Mouse (Mus musculus) macrophage (primary cell): Measurements from ENCODE around the gene Rhcg. TPM values are rescaled to one million over a fixed set of nuclear protein-coding genes. Genes with fewer than 3 reads are reported as not detected.

Experiments used
- H3K27ac ChIP-seq: fragments of 350-480 bp; formaldehyde crosslinking; 2 replicates; pipeline ENCODE4 v1.9.0; 2021
- H3K36me3 ChIP-seq: fragments of 350-480 bp; formaldehyde crosslinking; 2 replicates; pipeline ENCODE4 v1.9.0; 2021; ENCODE audit errors: inconsistent target
- H3K4me3 ChIP-seq: fragments of 350-480 bp; formaldehyde crosslinking; 2 replicates; pipeline ENCODE4 v1.9.0; 2021; ENCODE audit errors: inconsistent target
- H3K79me2 ChIP-seq: fragments of 350-480 bp; formaldehyde crosslinking; 2 replicates; pipeline ENCODE4 v1.9.0; 2021; ENCODE audit errors: inconsistent target
- WGBS: methylation state at CpG from one replicate; pipeline ENCODE4 v1.1.7; 2026; ENCODE audit warnings: inconsistent platforms; ENCODE audit not compliant: missing documents; 5-methylcytosine and 5-hydroxymethylcytosine counted together
- polyA plus RNA-seq: library from polyadenylated mRNA; stranded (reverse); fragments of 250-400 nt; gene quantifications from 3 replicates; pipeline ENCODE4 v1.2.4, GENCODE M21; 2018; ENCODE audit warnings: inconsistent platforms

Gene Rhcg
- polyA plus RNA-seq, 1 experiment from 2014 or later: not detected

DNA sequence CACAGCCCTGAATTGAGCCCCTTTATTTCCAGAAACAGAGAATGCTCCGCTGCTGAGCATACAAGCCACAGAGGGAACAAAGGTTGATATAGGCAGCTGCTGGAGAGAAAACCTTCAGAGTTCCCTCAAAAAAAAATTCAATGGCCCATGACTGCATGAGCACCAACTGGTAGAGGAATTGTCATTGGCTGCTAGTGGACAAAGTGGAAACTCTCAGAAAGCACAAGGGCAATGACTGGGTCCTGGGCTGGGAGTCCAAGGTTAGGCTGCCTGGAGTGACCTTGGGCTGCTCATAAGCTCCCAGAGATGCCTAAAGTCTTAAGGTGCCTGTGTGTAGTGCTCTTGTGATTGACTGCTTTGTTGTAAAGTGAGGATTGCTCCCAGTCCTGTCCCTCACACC is 1.5 kb downstream of the Rhcg start:
- Histone ChIP-seq H3K4me3 (no peak overlapping the region), H3K27ac (no peak overlapping the region), H3K79me2 (no peaks in the 10 kb centered on the region), H3K36me3 (no peaks in the 10 kb centered on the region)
- 69% methylated on average over 1 of the region's 1 CpGs for WGBS

DNA sequence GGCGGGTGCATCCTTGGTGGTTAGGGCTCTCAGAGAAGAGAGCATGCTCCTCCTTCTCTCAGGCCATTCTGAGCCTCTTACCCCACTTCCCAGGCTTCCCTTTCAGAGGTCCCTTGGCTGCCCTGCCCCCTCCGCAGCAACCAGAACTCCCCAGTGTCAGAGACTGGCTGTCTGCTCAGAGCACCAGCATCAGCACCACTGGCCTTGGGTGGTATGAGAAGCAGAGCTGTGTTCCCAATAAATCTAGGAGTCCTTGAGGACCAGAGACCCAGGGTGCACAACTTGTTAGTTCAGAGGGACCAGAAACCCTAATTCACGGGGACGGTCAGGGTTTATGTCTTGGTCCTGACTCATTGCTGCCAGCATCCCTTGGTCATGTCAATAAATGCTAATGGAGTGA is 2.4 kb downstream of the Rhcg start:
- Histone ChIP-seq H3K27ac (no peak overlapping the region), H3K79me2 (no peaks in the 10 kb centered on the region), H3K4me3 (no peak overlapping the region), H3K36me3 (no peaks in the 10 kb centered on the region)
- WGBS: 70% methylated on average over 4 of the region's 4 CpGs

GRCm38 (mm10) chr7:79613314-79613713 is 4.1 kb downstream of the Rhcg start:
- WGBS: 56% methylated on average over 11 of the region's 11 CpGs
- Histone ChIP-seq H3K4me3 (no peak overlapping the region), H3K79me2 (no peaks in the 10 kb centered on the region), H3K27ac (no peak overlapping the region), H3K36me3 (no peaks in the 10 kb centered on the region)

DNA sequence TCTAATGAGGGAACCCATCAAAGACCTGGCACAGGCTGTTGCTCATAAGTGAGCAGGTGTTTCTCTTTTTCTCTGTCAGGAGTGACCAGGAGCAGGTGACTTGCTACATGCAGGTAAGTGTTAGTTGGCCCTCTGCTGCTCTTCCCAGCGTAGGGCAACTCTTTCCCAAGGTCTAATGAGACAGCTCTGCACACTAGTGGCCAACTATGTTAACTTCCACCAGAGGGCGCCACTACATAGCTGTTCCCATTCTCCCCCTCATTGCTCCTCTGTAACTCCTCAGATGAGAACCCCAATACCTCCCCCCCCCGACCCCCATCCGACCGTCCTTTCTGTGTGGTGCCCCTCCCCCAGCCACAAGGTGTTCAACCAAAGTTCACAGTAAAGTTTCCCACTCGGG is 4.7 kb downstream of the Rhcg start:
- Histone ChIP-seq H3K79me2 (no peaks in the 10 kb centered on the region), H3K36me3 (no peaks in the 10 kb centered on the region), H3K4me3 (no peak overlapping the region), H3K27ac (no peak overlapping the region)
- 19% methylated on average over 6 of the region's 6 CpGs for WGBS

DNA sequence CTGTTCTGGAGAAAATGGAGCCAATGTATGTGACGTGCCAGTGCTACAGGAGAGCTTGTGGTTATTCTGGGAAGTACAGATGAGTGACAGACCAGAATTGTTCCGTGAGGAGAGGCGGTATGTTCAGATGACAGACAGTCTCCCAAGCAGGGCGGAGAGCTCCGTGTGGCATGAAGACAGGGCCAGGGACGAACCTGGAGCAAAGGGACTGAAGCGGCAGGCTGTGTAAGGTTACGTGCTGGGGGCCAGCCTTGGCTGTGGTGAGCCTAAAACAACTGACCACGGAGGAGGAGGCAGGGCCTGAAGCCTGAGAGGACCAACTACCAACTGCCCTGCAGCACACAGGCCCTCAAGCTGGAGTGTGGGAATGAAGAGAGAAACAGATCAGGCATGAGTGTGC is 5.6 kb downstream of the Rhcg start:
- Histone ChIP-seq H3K27ac (no peak overlapping the region), H3K79me2 (no peaks in the 10 kb centered on the region), H3K4me3 (no peak overlapping the region), H3K36me3 (no peaks in the 10 kb centered on the region)
- 89% methylated on average over 9 of the region's 9 CpGs for WGBS

- Histone ChIP-seq H3K79me2 (no peaks in the 10 kb centered on the region), H3K36me3 (no peaks in the 10 kb centered on the region), H3K27ac (no peak overlapping the region), H3K4me3 (no peak overlapping the region)
- 4% methylated on average over 18 of the region's 25 CpGs for WGBS
Measured at GRCm38 (mm10) chr7:79607263-79607921, 10.1 kb downstream of the Rhcg start.

DNA sequence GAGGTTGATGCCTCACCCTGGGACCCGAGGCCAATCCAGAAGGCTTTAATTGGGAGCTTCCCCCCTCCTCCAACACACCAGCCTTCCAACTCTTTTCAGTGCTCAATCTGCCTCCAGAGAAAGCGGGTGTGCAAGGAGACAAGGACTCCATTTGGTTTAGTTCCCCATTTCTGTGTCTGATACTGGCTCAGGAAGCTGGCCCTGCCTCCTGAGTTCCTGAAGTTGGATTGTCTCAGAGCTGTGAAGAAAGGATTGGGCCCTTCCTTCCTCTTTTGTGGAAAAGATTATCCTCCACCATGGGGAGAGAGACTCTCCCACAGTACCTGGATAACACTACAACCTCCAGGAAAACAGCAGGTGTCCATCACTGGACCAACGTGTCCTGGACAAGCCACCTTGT is 10.7 kb downstream of the Rhcg start:
- H3K4me3 ChIP-seq: no peak overlapping the region
- no peaks in the 10 kb centered on the region for H3K36me3 ChIP-seq
- no peaks in the 10 kb centered on the region for H3K79me2 ChIP-seq
- H3K27ac ChIP-seq: no peak overlapping the region
- WGBS: 2% methylated on average over 3 of the region's 3 CpGs

DNA sequence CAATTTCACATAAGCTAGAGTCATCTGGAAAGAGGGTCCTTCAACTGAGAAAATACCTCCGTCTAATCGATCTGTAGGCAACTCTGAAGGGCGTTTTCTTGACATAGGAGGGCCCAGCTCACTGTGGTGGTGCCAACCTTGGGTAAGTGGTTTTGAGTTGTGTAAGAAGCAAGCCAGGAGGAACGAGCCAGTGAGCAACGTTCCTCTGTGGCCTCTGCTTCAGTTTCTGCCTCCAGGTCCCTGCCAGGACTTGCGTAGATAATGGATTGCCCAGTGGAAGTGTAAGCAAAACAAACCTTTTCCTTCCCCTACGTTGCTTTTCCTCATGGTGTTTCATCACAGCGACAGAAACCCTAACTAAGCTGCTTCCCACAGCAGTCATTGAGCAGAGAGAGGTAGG is 15.5 kb downstream of the Rhcg start:
- 21% methylated on average over 8 of the region's 8 CpGs for WGBS

DNA sequence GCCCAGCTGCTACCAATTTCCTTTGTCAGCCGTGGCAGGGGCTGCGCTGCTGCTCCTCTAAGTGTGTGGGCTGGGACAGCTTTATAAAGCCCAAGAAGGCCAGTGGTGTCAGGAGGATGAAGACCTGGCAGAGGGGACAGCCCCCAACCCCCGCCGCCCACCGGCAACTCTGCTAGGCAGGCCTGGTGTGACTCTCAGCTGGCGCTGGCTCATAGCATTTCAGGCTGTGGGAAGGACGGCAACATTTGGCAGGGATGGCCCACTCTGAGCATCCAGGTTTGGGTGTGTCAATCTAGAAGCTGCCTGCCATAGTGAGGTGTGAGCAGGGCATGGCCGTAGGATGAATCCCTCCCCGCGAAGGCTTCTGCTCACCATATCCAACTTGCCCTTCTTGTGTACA is 17.3 kb downstream of the Rhcg start:
- no peaks in the 10 kb centered on the region for H3K36me3 ChIP-seq
- H3K79me2 ChIP-seq: no peaks in the 10 kb centered on the region
- no peak overlapping the region for H3K4me3 ChIP-seq
- 82% methylated on average over 10 of the region's 10 CpGs for whole genome bisulfite sequencing
- H3K27ac ChIP-seq: no peak overlapping the region

More for the DNA sequence above, 15.5 kb downstream of the Rhcg start:
- no peak overlapping the region for H3K4me3 ChIP-seq
- no peak overlapping the region for H3K27ac ChIP-seq
- H3K79me2 ChIP-seq: no peaks in the 10 kb centered on the region
- no peaks in the 10 kb centered on the region for H3K36me3 ChIP-seq

- H3K27ac ChIP-seq: no peak overlapping the region
- H3K4me3 ChIP-seq: no peak overlapping the region
- 15% methylated on average over 7 of the region's 7 CpGs for WGBS
- H3K36me3 ChIP-seq: no peaks in the 10 kb centered on the region
- H3K79me2 ChIP-seq: no peaks in the 10 kb centered on the region
Measured at GRCm38 (mm10) chr7:79594854-79595253, 22.6 kb downstream of the Rhcg start.

DNA sequence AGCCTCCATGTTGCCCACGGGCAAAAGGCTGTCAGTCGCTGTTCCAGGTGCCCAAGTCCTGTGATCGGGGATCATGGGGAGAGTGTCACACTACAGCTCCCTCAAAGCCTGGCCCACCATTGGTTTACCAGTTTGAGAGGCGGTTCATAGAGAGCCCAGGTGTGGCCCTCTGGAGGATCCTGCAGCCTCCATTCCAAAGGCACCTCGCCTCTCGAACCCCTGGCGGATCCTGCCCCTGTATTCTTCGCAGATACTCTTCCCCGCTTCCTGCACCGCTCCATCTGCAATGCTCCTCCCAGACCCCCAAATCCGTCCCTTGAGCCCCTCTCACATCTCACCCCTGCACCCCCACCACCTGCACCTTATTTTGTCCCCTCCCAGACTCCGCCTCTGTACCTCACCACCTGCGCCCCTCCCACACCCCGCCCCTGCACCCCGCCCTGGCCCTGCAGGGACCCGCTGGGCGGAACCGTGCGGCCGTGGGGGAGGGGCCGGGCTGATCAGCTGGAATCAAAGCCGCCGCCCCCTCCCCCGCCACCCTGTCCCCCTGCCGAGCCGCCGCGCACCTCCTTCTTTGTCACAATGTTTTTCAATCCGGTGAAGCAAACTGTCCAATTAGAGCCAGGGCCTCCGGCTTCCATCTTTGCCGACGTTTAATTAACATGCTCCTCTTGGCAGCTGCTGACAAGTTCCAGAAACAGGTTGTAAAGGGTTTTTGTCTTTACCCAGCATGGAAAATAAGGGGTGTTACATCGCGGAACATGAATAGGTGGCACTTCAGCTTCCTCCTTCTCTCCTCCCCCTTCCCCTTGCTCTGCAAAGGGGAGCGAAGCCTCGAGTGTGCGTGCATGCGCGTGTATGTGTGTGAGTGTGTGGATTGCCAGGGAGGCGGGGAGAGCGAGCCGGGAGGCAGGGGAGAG is 25.4 kb downstream of the Rhcg start:
- Histone ChIP-seq H3K36me3 (no peaks in the 10 kb centered on the region), H3K4me3 (no peak overlapping the region), H3K79me2 (no peaks in the 10 kb centered on the region), H3K27ac (no peak overlapping the region)
- WGBS: 5% methylated on average over 38 of the region's 42 CpGs

GRCm38 (mm10) chr7:79590560-79591110 is 26.8 kb downstream of the Rhcg start:
- 21% methylated on average over 3 of the region's 3 CpGs for WGBS
- H3K36me3 ChIP-seq: no peaks in the 10 kb centered on the region
- no peak overlapping the region for H3K4me3 ChIP-seq

DNA sequence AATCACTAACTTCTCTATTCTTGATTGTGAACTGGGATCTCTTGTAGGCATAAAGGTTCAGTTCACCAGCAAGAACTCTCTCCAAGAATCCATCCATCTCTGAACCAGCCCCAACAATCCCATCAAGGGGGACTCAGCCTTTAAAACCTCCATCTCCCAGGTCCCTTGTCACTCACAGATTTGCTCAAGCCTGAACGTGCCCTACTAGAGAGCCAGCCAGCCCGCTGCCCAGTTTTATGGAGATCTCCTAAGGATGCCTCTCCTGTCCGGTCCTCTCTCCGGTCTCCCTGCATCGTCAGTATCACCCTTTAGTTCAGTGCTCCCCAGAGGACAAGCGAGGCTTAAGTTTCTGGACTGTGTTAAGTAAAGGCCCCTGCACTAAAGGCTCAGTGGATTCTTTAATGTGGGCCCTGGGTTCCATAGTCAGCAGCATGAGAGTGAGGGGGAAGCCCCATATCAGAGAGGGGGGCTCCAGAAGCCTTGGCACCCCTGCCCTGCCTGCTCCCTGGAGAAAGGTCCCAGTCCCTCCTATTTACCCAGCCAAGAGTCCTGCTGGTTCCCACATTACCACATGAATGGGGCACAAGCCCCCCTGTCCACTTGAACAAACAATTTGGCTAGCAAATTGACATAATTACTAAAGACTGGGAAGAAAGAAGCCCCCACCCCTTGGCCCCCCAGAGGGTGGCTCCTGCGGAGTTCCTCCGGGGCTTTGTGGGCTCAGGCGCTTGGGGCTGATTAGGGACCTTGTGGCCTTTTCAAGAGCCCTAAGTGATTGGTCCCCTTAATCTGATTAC is 27.5 kb downstream of the Rhcg start:
- no peaks in the 10 kb centered on the region for H3K36me3 ChIP-seq
- no peak overlapping the region for H3K27ac ChIP-seq
- 24% methylated on average over 9 of the region's 9 CpGs for WGBS
- no peaks in the 10 kb centered on the region for H3K79me2 ChIP-seq
- no peak overlapping the region for H3K4me3 ChIP-seq

More at GRCm38 (mm10) chr7:79590560-79591110, 26.8 kb downstream of the Rhcg start:
- Histone ChIP-seq H3K79me2 (no peaks in the 10 kb centered on the region), H3K27ac (no peak overlapping the region)

DNA sequence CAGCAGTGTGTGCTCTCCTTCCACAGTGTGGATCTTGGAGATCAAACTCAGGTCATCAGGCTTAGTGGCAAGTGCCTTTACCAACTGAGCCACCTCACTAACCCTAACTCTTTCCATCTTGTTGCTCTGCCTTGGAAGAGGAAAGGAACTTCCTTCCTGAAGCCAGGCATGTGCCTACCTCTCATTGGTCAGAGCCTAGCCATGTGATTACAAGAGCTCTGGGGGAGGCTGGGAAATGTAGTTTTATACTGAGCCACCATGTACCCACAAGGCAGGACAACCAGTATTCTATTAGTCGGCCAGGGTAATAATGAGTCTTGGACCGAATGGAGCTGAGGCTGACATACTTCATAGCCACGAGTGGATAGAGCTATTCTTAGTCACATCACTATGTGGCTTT is 29.2 kb downstream of the Rhcg start:
- no peaks in the 10 kb centered on the region for H3K36me3 ChIP-seq
- 86% methylated on average over 3 of the region's 3 CpGs for WGBS
- no peaks in the 10 kb centered on the region for H3K79me2 ChIP-seq
- H3K27ac ChIP-seq: no peak overlapping the region
- H3K4me3 ChIP-seq: no peak overlapping the region
